Mouse (Mus musculus) heart, adult 2 months (tissue): ENCODE measurements at regions not wholly inside any gene's neighbourhood (a gene's known extent, or its start where the extent isn't known, plus 50 kb on each side); places are given as distances from the start of the nearest gene placed in this dataset.

Experiments used
- CTCF ChIP-seq: fragments of 200-600 bp; IDR thresholded peaks from 2 replicates; pipeline ENCODE4 v1.8.1; 2022; ENCODE audit warnings: antibody characterized with exemption, mild to moderate bottlenecking, moderate library complexity
- EP300 ChIP-seq: fragments of 200-500 bp; IDR thresholded peaks from 2 replicates; pipeline ENCODE4 v1.6.1; 2011; ENCODE audit warnings: low read depth, low read length, control low read depth; ENCODE audit not compliant: insufficient read depth
- POLR2A ChIP-seq: fragments of 200-500 bp; IDR thresholded peaks from 2 replicates; pipeline ENCODE4 v1.6.1; 2011; ENCODE audit warnings: mild to moderate bottlenecking, low read depth, low read length, control low read depth; ENCODE audit not compliant: insufficient read depth

GRCm38 (mm10) chr16:46605001-46605878 lies 106.9 kb upstream of the Nectin3 start:
- TF ChIP-seq CTCF = no peak
- no peak for TF ChIP-seq POLR2A
- TF ChIP-seq EP300 = no peak
